In the genomic region with DNA sequence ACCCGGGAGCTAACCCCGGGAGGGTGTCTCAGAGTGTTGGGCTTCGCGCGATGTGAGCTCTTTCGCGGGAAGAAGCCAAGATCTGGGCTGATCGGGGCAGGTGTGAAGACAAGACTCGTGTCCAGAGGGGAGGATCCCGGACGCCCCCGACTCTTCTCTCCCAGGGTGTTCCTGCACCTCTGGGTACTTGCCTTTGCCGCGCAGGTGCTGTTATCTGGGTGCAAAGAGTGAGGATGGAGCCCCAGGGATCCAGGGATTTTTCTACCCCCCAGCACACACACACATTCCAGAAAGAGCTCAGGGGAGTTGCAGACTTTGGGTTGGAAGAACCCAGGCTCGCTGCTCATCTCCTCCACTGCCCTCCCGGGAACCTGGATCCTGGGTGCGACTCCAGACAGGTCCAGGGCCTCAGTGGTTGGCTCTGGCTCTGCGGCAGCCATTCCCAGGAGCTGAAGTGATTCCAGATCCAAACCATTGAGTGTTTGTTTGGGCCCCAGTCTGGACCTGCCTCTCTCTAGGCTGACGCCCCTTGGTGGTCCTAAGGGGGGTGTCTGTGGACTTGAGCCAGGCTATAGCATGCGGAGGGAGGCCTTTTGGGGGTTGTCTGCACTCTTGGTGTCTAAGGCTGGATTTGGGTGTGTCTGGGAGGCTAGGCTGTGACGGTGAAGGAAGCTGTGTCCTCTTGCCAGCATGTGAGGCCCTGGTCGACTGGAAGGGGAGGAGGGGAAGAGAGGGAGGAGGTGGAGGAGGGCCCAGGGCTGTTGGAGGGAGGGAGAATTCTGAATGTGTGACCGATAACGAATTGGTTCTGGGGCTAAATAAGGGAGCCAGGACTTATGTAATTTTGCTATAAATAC, we compare ENCODE assay signal across 8 mouse cellular contexts. TPM values are rescaled to one million over a fixed set of nuclear protein-coding genes. Genes with fewer than 3 reads are reported as not detected.
A peak's percentile ranks its signal among the peaks of the same experiment; 100 is the strongest.
DNase-seq lines count a peak whose midpoint lies in the region; ATAC-seq and TF ChIP-seq lines count a peak whose summit lies in the region.

No protein-coding gene starts in this region.

- no peaks in the 10 kb centered on the region for H3K36me3 ChIP-seq in hindbrain, embryonic 11.5 days (ENCODE audit: control insufficient read depth, insufficient read depth, low read length)

- H3K27me3 ChIP-seq in Patski: no peaks in the 10 kb centered on the region
- H3K27me3 ChIP-seq in hindbrain, embryonic 11.5 days (ENCODE audit: control insufficient read depth, insufficient read depth, low read length): peaks cover 15% of the 10 kb centered on the region

- ATAC-seq in Patski: peak; percentile 53
- peak; percentile 53 for ATAC-seq in hindbrain, embryonic 11.5 days (ENCODE audit: low FRiP score)

- POLR2A ChIA-PET in Patski (lab: Charles Lee): interaction anchor here (1.2 kb wide), 1 partner anchor 13 kb away, joined by 3 read pairs; no protein-coding TSS in a partner anchor

- WGBS in hindbrain, embryonic 11.5 days: 5% methylated on average over 24 of the region's 24 CpGs

- H3K27ac ChIP-seq in hindbrain, embryonic 11.5 days (ENCODE audit: low read depth, low read length): no peak overlapping the region

- CTCF ChIA-PET in Patski (lab: Charles Lee): interaction anchor here (1.3 kb wide), 1 partner anchor 17 kb away, joined by 3 read pairs; no protein-coding TSS in a partner anchor

- H3K4me1 ChIP-seq in hindbrain, embryonic 11.5 days (replicated peaks; ENCODE audit: control insufficient read depth, insufficient read depth, low read length): peaks cover 3% of the 10 kb centered on the region

- no peak for DNase-seq in Patski (ENCODE audit: low read depth, low spot score)
- DNase-seq in cerebellum, adult 9-10 months: peak; percentile 89
- peak; percentile 75 to 83 for DNase-seq in frontal cortex, adult 2 months (ENCODE audit: extremely low spot score in 1 of 2, low spot score in 1 of 2)
- peak; percentile 61 for DNase-seq in hindbrain, embryonic 11.5 days (ENCODE audit: low spot score)
- peak; percentile 72 for DNase-seq in left cerebral cortex, adult 11 months (ENCODE audit: low spot score)
- peak; percentile 67 for DNase-seq in lung, postnatal 14 days
- DNase-seq in right cerebral cortex, adult 2 months (ENCODE audit: low spot score in 2 of 2): peak; percentile 73 to 77
- DNase-seq in thymus, postnatal 0 days (ENCODE audit: low spot score): no peak

- H3K9ac ChIP-seq in hindbrain, embryonic 11.5 days (ENCODE audit: low read depth, low read length): peak overlapping the region; percentile 80

- H3K9me3 ChIP-seq in hindbrain, embryonic 11.5 days (ENCODE audit: control insufficient read depth, low read length): no peaks in the 10 kb centered on the region

- TF ChIP-seq CTCF in Patski (IDR thresholded peaks at IDR 0.05): no peak

- H3K4me2 ChIP-seq in hindbrain, embryonic 11.5 days (replicated peaks; ENCODE audit: low read depth, low read length): peak overlapping the region; percentile 84

- peak overlapping the region; percentile 79 for H3K4me3 ChIP-seq in hindbrain, embryonic 11.5 days (ENCODE audit: low read depth, low read length)

- in situ Hi-C loops in Patski (cut with MboI; ENCODE audit: low pct_unique_long_range_greater_than_20kb): no loop called here

RNA-seq across cellular contexts. Expression of a gene that starts 1.3 kb away (rescaled TPM):
- 55.7 TPM for polyA plus RNA-seq in Patski (2021)
- polyA plus RNA-seq in frontal cortex, adult 2 months (2012; rRNA removed): 271 and 280 TPM in 2 replicates
- polyA plus RNA-seq in hindbrain, embryonic 11.5 days (2014; fragmentation: Nextera tagmentation; extraction: Ambion mirVana): 13.5 and 15.8 TPM in 2 replicates
- polyA plus RNA-seq in thymus, postnatal 0 days (2015; fragmentation: Nextera tagmentation; extraction: Ambion mirVana): 11.1 and 12.1 TPM in 2 replicates

RNA-seq across cellular contexts. Expression of a gene that starts 40.3 kb away (rescaled TPM):
- not detected for polyA plus RNA-seq in Patski (2021)
- polyA plus RNA-seq in frontal cortex, adult 2 months (2012; rRNA removed): 42.7 and 43.3 TPM in 2 replicates
- polyA plus RNA-seq in hindbrain, embryonic 11.5 days (2014; fragmentation: Nextera tagmentation; extraction: Ambion mirVana): 0.06 and 0.25 TPM in 2 replicates
- polyA plus RNA-seq in thymus, postnatal 0 days (2015; fragmentation: Nextera tagmentation; extraction: Ambion mirVana): 0.05 and 0.15 TPM in 2 replicates

RNA-seq across cellular contexts. Expression of a gene that starts 40.4 kb away (rescaled TPM):
- not detected for polyA plus RNA-seq in Patski (2021)
- 0.42 and 0.46 TPM in 2 replicates for polyA plus RNA-seq in frontal cortex, adult 2 months (2012; rRNA removed)
- polyA plus RNA-seq in hindbrain, embryonic 11.5 days (2014; fragmentation: Nextera tagmentation; extraction: Ambion mirVana): not detected in 2 replicates
- not detected in 2 replicates for polyA plus RNA-seq in thymus, postnatal 0 days (2015; fragmentation: Nextera tagmentation; extraction: Ambion mirVana)

RNA-seq across cellular contexts. Expression of a gene that starts 46.8 kb away (rescaled TPM):
- polyA plus RNA-seq in Patski (2021): 52.7 TPM
- 97.5 and 104 TPM in 2 replicates for polyA plus RNA-seq in frontal cortex, adult 2 months (2012; rRNA removed)
- polyA plus RNA-seq in hindbrain, embryonic 11.5 days (2014; fragmentation: Nextera tagmentation; extraction: Ambion mirVana): 106 and 118 TPM in 2 replicates
- 23.8 and 25.1 TPM in 2 replicates for polyA plus RNA-seq in thymus, postnatal 0 days (2015; fragmentation: Nextera tagmentation; extraction: Ambion mirVana)

RNA-seq across cellular contexts. Expression of a gene that starts 50.1 kb away (rescaled TPM):
- polyA plus RNA-seq in Patski (2021): not detected
- polyA plus RNA-seq in frontal cortex, adult 2 months (2012; rRNA removed): not detected in 2 replicates
- not detected in 2 replicates for polyA plus RNA-seq in hindbrain, embryonic 11.5 days (2014; fragmentation: Nextera tagmentation; extraction: Ambion mirVana)
- polyA plus RNA-seq in thymus, postnatal 0 days (2015; fragmentation: Nextera tagmentation; extraction: Ambion mirVana): not detected in 2 replicates

Comparison
In these comparisons a context has a peak if more than half of its experiments do, and no peak if none do; other contexts are left out.
1. DNase-seq: peak in cerebellum, adult 9-10 months (single experiment), frontal cortex, adult 2 months (2 of 2), hindbrain, embryonic 11.5 days (single experiment), left cerebral cortex, adult 11 months (single experiment), lung, postnatal 14 days (single experiment) and right cerebral cortex, adult 2 months (2 of 2); none in Patski (single experiment) and thymus, postnatal 0 days (single experiment).
2. RNA of a gene that starts 40.3 kb away (polyA plus RNA-seq): 42.7 to 43.3 TPM in frontal cortex, adult 2 months; 0.06 to 0.25 TPM in hindbrain, embryonic 11.5 days, 0.05 to 0.15 TPM in thymus, postnatal 0 days and not detected in Patski (single experiment); every median in the first group is over 10 times any median in the second.